Mouse (Mus musculus) embryo, embryonic 11 days (tissue): Measurements from ENCODE around the gene Rps5.
A peak's percentile ranks its signal among the peaks of the same experiment; 100 is the strongest.
"Not testable (repeated sequence)": the region's sequence is repeated elsewhere in the genome, so short reads cannot be mapped to it uniquely, and the experiment has no call there.

Experiments used
- DNase-seq: peaks from one replicate; pipeline ENCODE4 v3.0.0-alpha.2; 2015

Rps5 gene

DNA sequence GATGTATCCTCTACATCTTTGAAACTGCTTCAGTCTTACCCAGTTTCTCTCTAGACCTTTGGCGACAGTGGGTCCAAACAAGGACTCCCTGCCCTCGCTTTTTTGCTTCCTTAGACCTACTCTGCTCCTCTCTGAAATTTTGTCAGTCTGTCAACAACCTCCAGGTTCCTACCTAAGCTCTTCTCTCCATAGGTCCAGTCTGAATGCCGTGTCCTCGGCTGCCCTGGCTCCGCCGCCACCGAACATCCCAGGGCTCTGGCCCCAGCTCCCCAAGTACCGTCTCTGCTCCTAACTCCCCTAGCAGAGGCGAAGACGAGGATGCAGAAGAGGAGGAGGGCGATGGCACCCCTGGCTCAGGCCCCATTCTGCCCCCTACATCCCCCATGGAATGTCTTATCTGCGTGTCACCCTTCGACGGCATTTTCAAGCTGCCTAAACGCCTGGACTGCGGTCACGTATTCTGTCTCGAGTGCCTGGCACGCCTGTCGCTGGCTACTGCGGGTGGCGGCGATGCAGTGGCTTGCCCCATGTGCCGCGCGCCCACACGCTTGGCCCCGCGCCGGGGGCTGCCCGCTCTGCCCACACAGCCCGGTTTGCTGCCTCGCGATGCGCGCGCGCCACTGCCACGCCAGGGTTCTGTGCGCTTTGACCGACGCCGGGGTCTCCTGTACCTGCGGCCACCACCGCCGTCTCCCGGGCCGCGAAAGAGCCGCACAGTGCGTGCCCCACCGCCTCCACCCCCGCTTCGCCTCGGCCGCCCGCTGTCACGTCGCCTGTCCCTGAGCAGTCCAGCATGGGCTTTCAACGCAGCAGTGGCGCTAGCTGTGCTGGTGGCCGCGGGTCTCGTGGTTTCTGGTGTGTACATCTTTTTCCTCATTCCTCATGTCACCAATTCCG lies 5.9 kb downstream of the Rps5 start:
- DNase-seq, result peak; percentile 54

- no peak for DNase-seq
Measured at GRCm38 (mm10) chr7:12933615-12934140, 11.6 kb downstream of the Rps5 start.

DNA sequence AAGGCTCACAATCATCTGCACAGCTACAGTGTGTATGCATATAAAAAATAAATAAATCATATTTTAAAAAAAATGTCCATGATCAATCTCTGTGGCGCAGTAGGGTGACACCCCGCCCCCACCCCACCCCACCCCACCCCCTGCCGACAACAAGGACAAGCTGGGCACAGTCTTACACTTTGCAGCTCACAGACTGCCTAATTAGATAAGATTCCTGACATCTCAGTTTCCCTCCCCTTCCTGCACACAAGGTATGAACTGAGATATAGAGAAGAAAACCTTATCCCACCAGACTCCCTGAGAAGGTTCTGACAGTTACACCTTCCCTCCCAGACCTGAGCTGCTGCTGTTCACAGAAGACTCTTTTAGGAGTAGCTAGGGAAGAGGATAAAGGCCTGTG lies 12.7 kb downstream of the Rps5 start:
- no peak for DNase-seq

DNA sequence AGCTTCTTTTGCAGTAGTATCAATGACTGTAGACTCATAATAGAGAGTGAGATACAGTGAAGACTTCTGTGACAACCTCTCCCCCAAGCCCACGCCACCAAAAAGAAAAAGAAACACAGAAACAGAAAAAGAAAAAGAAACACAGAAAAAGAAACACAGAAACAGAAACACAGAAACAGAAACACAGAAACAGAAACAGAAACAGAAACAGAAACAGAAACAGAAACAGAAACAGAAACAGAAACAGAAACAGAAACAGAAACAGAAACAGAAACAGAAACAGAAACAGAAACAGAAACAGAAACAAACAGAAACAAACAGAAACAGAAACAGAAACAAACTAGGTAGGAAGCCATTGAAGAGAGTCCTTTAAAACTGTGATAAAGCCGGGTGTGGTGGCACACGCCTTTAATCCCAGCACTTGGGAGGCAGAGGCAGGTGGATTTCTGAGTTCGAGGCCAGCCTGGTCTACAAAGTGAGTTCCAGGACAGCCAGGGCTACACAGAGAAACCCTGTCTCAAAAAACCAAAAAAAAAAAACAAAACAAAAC lies 15.2 kb downstream of the Rps5 start:
- not testable (repeated sequence) for DNase-seq

- DNase-seq, result no peak
Measured at GRCm38 (mm10) chr7:12940599-12940998, 18.5 kb downstream of the Rps5 start.

GRCm38 (mm10) chr7:12943488-12943887 lies 21.4 kb downstream of the Rps5 start:
- DNase-seq, result no peak

DNA sequence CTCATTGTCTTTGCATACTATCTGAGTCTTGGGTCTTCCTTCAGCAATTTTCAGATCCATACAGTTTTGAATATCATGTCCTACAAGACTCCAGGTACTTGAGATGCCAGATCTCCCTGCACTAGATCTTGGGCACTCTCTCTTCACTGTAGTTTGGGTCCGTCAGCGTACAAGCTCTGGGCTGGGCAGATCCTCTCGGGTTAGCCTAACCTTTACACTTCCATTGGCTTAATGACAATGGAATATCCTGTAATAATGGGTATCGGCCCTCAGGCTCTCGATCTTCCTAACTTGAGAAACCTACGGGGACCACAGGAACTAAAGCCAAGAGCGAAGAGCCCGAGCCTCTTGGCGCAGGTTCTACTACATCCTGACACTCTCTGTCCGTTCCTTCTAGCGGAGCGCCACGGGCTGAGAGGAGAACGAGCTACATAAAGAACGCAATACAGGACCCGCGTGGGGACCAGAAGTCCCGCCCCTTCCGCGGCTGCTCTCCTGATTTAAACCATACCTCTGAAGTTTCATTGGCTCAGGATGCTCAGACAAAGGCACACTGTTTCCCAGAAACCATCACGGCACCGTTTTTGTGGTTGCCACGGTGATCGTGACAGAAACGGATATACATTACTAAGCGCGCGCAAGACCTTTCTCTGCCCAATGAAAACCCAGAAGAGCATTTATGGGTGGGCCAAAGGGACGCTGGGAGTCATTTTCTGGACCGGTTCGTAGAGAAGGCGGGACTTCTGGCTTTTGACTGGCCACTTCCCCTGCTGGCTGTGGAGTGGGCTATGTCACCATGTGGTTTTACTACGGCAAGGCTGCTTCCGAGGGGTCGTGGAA lies 27.2 kb downstream of the Rps5 start:
- peak; percentile 97 for DNase-seq

DNA sequence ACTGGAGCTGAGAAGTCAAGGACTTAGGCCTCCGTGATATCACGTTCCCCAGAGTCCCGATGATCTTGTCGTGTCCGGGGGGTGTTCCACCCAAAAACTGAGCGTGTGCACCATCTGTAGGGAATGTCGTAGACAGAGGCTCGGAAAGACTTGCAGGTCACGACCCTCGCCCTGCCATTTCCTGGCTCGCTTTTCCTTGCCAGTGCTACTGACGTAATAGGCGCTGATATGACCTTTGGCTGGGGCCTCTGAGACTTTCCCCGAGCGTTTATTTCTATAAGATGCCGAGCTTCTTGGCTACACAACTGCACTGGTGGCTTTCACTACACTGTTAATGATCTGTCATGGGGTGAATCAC lies 27.8 kb downstream of the Rps5 start:
- DNase-seq, result no peak

GRCm38 (mm10) chr7:12954896-12955295 lies 32.8 kb downstream of the Rps5 start:
- DNase-seq, result no peak

DNA sequence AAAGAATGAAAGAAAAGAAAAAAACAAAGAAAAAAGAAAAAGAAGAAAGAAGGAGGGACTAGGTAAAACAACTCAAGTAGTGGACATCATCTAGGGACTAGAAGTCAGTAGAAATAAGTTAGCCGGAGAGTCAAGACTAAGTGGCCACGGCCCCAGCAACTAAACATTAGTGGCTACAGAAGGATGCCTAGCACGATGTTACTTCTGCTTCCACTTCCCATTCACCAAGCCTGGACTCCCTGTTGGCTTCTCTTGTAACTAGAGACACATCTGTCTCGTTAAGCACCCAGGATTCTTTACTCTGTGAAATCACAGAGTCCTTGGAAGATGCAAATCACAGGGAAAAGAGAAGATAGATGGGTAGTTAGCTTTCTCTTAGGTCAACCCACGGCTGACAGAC lies 35.4 kb downstream of the Rps5 start:
- DNase-seq, result no peak

- DNase-seq, result no peak
Measured at GRCm38 (mm10) chr7:12958948-12959347, 36.9 kb downstream of the Rps5 start.

GRCm38 (mm10) chr7:12959718-12960117 lies 37.6 kb downstream of the Rps5 start:
- DNase-seq, result no peak

GRCm38 (mm10) chr7:12961511-12962141 lies 39.5 kb downstream of the Rps5 start:
- DNase-seq, result peak; percentile 87

DNA sequence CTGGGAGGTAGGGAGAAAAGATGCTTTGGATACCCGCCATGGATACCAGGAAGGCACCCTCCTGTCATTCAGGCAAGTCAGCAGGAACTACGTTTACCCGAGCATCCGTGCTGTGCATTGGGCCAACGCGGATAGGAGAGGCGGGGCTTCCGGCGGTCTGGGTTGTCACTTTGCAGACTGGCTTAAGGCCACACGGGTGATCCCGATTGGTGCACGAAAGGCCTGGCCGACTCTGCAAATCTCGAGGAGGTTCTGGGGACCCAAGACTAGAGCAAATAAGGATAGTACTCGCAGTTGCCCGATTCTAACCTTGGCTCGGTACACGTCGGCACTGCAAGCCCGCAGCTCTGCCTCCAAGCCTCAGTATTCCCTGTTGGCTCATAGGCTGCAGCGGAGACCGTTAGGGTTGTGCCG lies 43.6 kb downstream of the Rps5 start, which contains the start of gene Zfp324:
Gene Zfp324, plus strand, starts transcription at position 161 of the 414 bp plus-strand sequence.
- DNase-seq, result peak; percentile 92

- DNase-seq, result peak; percentile 71
Measured at GRCm38 (mm10) chr7:12966104-12966845, 44.2 kb downstream of the Rps5 start.

DNA sequence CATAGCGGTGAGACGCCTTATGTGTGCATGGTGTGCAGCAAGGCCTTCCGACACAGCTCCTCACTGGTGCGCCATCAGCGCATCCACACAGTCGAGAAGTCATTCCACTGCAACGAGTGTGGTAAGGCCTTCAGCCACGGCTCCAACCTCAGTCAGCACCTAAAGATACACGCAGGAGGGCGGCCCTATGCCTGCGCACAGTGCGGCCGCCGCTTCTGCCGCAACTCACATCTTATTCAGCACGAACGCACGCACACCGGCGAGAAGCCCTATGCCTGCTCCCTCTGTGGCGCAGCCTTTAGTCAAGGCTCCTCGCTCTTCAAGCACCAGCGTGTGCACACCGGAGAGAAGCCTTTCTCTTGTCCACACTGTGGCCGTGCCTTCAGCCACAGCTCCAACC lies 48.8 kb downstream of the Rps5 start:
- no peak for DNase-seq
